Mouse (Mus musculus): ENCODE data around the gene Sart3. TPM values are rescaled to one million over a fixed set of nuclear protein-coding genes. Genes with fewer than 3 reads are reported as not detected.

Gene Sart3
- total and polyA plus RNA-seq, 2 experiments from 2014 or later = 11.9 to 15.8 TPM

DNA sequence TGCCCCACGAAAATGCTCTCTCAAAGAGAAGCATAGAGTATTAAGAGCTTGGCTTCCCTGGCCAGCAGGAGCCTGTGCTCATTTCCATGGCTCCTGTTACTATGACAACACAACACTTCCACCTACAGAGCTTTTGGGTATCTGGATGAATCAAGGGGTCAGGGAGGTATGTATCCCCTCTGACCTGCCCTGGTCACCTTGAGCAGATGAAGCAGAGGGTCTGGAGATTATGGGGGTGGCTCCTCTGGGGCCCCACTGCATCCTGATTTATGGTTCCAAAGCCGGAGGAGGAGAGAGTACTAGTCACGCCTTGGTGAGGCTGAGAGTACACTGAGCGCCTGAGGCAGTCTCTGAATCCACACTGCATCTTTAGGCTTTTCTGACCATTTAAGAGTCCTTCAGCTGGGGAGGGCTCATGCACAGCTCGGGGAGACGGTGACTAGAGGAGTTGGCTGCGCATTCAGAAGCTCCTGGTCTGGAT, 41.6 kb downstream of the Sart3 start:
- Histone ChIP-seq H3K4me2 (ENCODE audit: low read depth, low read length) (no peak overlapping the region), H3K9ac (replicated peaks; ENCODE audit: low read depth, low read length) (no peak overlapping the region), H3K4me3 (ENCODE audit: low read depth, low read length) (no peak overlapping the region), H3K36me3 (replicated peaks; ENCODE audit: control insufficient read depth, insufficient read depth, low read length) (no peaks in the 10 kb centered on the region), H3K27ac (ENCODE audit: low read depth) (no peak overlapping the region), H3K27me3 (ENCODE audit: control insufficient read depth, insufficient read depth, low read length) (0 out of 2 replicates have a peak, but pooled peaks cover 6% of the 10 kb centered on the region), H3K9me3 (replicated peaks; ENCODE audit: control insufficient read depth, low read length) (no peaks in the 10 kb centered on the region), H3K4me1 (ENCODE audit: control insufficient read depth, insufficient read depth) (peaks cover 4% of the 10 kb centered on the region; the same call in 1 of the 2 replicates)
- no peak for TF ChIP-seq CTCF (IDR thresholded peaks at IDR 0.05; ENCODE audit: low read depth)
- no peak for TF ChIP-seq EP300 (IDR thresholded peaks at IDR 0.05; ENCODE audit: low read depth)
- 64% methylated on average over 7 of the region's 7 CpGs for WGBS
- ATAC-seq (ENCODE audit: insufficient read depth, low read depth) (no peak), DNase-seq (ENCODE audit: low spot score) (no peak)

DNA sequence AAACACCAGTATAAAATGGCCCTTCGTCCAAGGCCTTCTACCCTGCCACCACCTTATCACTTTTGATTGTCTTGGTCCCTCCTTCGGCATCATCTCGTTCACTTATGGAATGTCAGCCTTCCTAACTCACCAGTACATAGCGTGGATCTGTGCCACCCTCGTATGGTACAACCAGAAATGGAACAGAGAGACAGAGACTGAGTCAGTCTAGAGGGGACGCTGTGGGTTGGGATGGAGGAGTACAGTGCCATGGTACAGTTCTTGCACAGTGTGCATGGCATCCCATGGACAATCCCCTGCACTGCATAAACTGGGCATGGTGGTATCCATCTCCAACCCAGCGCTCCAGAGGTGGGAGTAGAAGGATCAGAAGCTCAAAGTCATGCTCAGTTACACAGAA, 43.6 kb downstream of the Sart3 start:
- H3K36me3 ChIP-seq (replicated peaks; ENCODE audit: control insufficient read depth, insufficient read depth, low read length) = no peaks in the 10 kb centered on the region
- ATAC-seq (ENCODE audit: insufficient read depth, low read depth) (no peak), DNase-seq (ENCODE audit: low spot score) (no peak)
- peaks cover 13% of the 10 kb centered on the region; the same call in 1 of the 2 replicates for H3K27me3 ChIP-seq (ENCODE audit: control insufficient read depth, insufficient read depth, low read length)
- no peak overlapping the region for H3K9ac ChIP-seq (replicated peaks; ENCODE audit: low read depth, low read length)
- no peaks in the 10 kb centered on the region for H3K4me1 ChIP-seq (ENCODE audit: control insufficient read depth, insufficient read depth)
- WGBS = 74% methylated on average over 7 of the region's 7 CpGs
- H3K27ac ChIP-seq (ENCODE audit: low read depth) = no peak overlapping the region
- no peak overlapping the region for H3K4me2 ChIP-seq (ENCODE audit: low read depth, low read length)
- no peaks in the 10 kb centered on the region for H3K9me3 ChIP-seq (replicated peaks; ENCODE audit: control insufficient read depth, low read length)
- TF ChIP-seq EP300 (IDR thresholded peaks at IDR 0.05; ENCODE audit: low read depth) (no peak), CTCF (IDR thresholded peaks at IDR 0.05; ENCODE audit: low read depth) (no peak)
- H3K4me3 ChIP-seq (ENCODE audit: low read depth, low read length) = no peak overlapping the region

DNA sequence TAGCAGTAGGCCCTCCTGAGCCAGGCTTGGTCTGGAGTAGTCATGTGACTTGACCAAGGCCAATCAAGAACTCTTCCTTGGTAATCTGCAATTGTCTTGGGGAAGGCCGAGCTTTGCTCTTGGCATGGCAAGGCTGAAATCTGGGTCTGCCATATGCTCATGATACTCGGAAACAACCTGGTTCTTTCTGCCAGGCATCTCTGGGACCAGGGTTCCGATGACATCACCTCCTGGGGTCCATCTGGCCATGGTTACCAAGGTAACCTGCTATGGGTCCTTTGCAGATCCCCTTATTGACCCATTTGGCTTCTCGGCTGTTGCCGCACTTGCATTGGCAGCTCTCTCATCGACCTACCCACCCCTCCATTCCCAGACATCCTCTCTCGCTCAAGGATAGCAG, 44.3 kb downstream of the Sart3 start:
- DNase-seq (ENCODE audit: low spot score) (no peak), ATAC-seq (ENCODE audit: insufficient read depth, low read depth) (no peak)
- Histone ChIP-seq H3K27me3 (ENCODE audit: control insufficient read depth, insufficient read depth, low read length) (peaks cover 18% of the 10 kb centered on the region; the same call in 1 of the 2 replicates), H3K9me3 (replicated peaks; ENCODE audit: control insufficient read depth, low read length) (no peaks in the 10 kb centered on the region), H3K4me3 (ENCODE audit: low read depth, low read length) (no peak overlapping the region), H3K9ac (replicated peaks; ENCODE audit: low read depth, low read length) (no peak overlapping the region), H3K4me1 (ENCODE audit: control insufficient read depth, insufficient read depth) (no peaks in the 10 kb centered on the region), H3K36me3 (replicated peaks; ENCODE audit: control insufficient read depth, insufficient read depth, low read length) (no peaks in the 10 kb centered on the region), H3K27ac (ENCODE audit: low read depth) (no peak overlapping the region), H3K4me2 (ENCODE audit: low read depth, low read length) (no peak overlapping the region)
- TF ChIP-seq CTCF (IDR thresholded peaks at IDR 0.05; ENCODE audit: low read depth) (no peak), EP300 (IDR thresholded peaks at IDR 0.05; ENCODE audit: low read depth) (no peak)
- 80% methylated on average over 7 of the region's 7 CpGs for WGBS

DNA sequence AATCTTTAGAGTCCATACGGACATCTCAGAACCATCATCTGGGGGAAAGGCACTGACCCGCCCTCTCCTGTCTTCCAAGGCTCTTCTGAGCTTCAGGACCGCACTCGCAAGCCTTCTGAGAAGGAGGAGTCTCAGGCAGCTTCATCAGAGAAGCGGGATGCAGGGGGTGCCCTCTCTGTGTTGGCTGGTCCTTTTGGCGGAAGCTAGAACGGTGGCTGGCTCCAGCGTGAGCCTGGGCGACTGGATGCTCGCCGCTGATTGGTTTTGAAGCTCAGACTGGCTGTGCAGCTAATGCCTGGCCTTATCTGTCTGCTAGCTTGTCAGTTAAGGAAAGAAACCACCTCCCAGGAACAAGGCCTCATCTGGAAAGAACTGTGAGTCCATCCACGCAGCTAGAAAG, 45.1 kb downstream of the Sart3 start:
- 32% methylated on average over 12 of the region's 12 CpGs for WGBS

DNA sequence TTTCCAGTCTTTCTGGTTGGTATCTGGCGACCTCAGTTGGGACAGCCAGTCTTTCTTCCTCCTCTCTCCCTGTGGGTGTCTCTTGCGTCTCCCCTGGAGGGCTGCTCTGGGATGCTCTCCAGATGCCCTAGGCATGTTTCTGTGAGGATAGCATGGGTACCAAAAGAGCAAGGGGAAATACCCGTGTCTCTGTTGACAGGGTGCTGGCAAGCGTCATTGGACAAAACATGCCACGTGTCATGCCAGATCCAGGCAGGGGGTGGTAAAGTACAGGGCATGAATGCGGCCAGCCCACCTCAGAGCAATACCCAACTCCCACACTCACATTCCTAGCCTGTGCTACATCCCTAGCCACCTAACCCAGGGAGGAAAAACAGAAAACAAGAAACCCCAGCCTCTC, 45.7 kb downstream of the Sart3 start:
- 52% methylated on average over 6 of the region's 6 CpGs for WGBS
- Histone ChIP-seq H3K4me3 (ENCODE audit: low read depth, low read length) (no peak overlapping the region), H3K4me2 (ENCODE audit: low read depth, low read length) (no peak overlapping the region), H3K9me3 (replicated peaks; ENCODE audit: control insufficient read depth, low read length) (no peaks in the 10 kb centered on the region), H3K27ac (ENCODE audit: low read depth) (no peak overlapping the region), H3K4me1 (ENCODE audit: control insufficient read depth, insufficient read depth) (no peaks in the 10 kb centered on the region), H3K27me3 (ENCODE audit: control insufficient read depth, insufficient read depth, low read length) (peaks cover 18% of the 10 kb centered on the region; the same call in 1 of the 2 replicates), H3K9ac (replicated peaks; ENCODE audit: low read depth, low read length) (no peak overlapping the region), H3K36me3 (replicated peaks; ENCODE audit: control insufficient read depth, insufficient read depth, low read length) (no peaks in the 10 kb centered on the region)
- no peak for TF ChIP-seq EP300 (IDR thresholded peaks at IDR 0.05; ENCODE audit: low read depth)
- TF ChIP-seq CTCF (IDR thresholded peaks at IDR 0.05; ENCODE audit: low read depth) = no peak
- ATAC-seq (ENCODE audit: insufficient read depth, low read depth) (no peak), DNase-seq (ENCODE audit: low spot score) (no peak)

More for the DNA sequence above, 45.1 kb downstream of the Sart3 start:
- Histone ChIP-seq H3K4me3 (ENCODE audit: low read depth, low read length) (no peak overlapping the region), H3K4me2 (ENCODE audit: low read depth, low read length) (no peak overlapping the region), H3K4me1 (ENCODE audit: control insufficient read depth, insufficient read depth) (no peaks in the 10 kb centered on the region), H3K9me3 (replicated peaks; ENCODE audit: control insufficient read depth, low read length) (no peaks in the 10 kb centered on the region), H3K27ac (ENCODE audit: low read depth) (no peak overlapping the region), H3K9ac (replicated peaks; ENCODE audit: low read depth, low read length) (no peak overlapping the region), H3K36me3 (replicated peaks; ENCODE audit: control insufficient read depth, insufficient read depth, low read length) (no peaks in the 10 kb centered on the region), H3K27me3 (ENCODE audit: control insufficient read depth, insufficient read depth, low read length) (peaks cover 18% of the 10 kb centered on the region; the same call in 1 of the 2 replicates)
- DNase-seq (ENCODE audit: low spot score) = no peak
- TF ChIP-seq CTCF (IDR thresholded peaks at IDR 0.05; ENCODE audit: low read depth) (no peak), EP300 (IDR thresholded peaks at IDR 0.05; ENCODE audit: low read depth) (no peak)
- no peak for ATAC-seq (ENCODE audit: insufficient read depth, low read depth)

DNA sequence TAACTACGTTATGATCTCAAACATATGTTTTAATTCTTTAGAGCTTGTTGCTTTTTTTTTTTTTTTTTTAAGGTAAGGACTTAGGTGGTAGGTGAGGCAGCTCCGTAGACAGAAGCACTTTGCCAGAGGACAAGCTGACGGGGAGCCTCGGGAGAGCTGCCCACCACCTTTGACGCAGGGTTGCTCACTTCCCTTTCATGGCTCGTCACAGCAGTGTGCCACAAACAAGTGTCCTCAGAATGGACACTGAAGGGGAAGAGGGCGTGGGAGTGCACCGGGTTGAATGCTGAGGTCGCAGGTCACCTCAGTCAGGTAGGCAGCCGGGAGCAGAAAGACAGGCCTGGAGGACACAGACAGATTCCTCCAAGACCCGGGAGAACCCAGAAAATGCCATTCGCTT, 46.9 kb downstream of the Sart3 start:
- Histone ChIP-seq H3K4me1 (ENCODE audit: control insufficient read depth, insufficient read depth) (no peaks in the 10 kb centered on the region), H3K27ac (ENCODE audit: low read depth) (no peak overlapping the region), H3K36me3 (replicated peaks; ENCODE audit: control insufficient read depth, insufficient read depth, low read length) (no peaks in the 10 kb centered on the region), H3K4me2 (ENCODE audit: low read depth, low read length) (no peak overlapping the region), H3K9ac (replicated peaks; ENCODE audit: low read depth, low read length) (no peak overlapping the region), H3K27me3 (ENCODE audit: control insufficient read depth, insufficient read depth, low read length) (peaks cover 18% of the 10 kb centered on the region; the same call in 1 of the 2 replicates), H3K9me3 (replicated peaks; ENCODE audit: control insufficient read depth, low read length) (no peaks in the 10 kb centered on the region), H3K4me3 (ENCODE audit: low read depth, low read length) (no peak overlapping the region)
- no peak for ATAC-seq (ENCODE audit: insufficient read depth, low read depth)
- DNase-seq (ENCODE audit: low spot score) = no peak
- 73% methylated on average over 12 of the region's 12 CpGs for WGBS
- TF ChIP-seq EP300 (IDR thresholded peaks at IDR 0.05; ENCODE audit: low read depth) (no peak), CTCF (IDR thresholded peaks at IDR 0.05; ENCODE audit: low read depth) (no peak)

Measured in heart, postnatal 0 days (tissue).